Mouse (Mus musculus): ENCODE measurements around the gene Elp5.

DNA sequence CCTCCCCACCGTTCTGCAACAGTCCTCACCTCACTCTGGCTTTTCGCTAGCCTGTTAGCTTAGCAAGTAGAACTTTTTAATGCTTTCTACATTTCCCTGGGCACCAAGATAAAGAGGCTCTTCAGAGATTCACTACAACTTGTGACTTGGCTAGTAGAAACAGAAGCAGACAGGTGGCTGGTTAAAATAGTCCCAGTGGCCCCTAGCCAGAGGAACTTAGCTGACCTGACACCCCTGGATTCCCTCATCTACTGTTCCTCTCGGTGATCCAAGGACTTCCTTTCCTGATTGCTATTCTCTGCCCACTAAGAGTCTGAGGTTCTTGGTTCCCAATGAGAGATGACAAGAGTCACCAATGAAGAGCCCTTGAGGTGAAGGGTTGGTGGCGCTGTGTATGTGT lies 1.1 kb upstream of the Elp5 start:
- no peak for TF ChIP-seq POLR2A (IDR thresholded peaks at IDR 0.05; ENCODE audit: low read depth, low read length)
- TF ChIP-seq CTCF (IDR thresholded peaks at IDR 0.05; ENCODE audit: extremely low read depth, insufficient read length, insufficient replicate concordance, low read depth, low read length) = no peak
